Mouse (Mus musculus) brain, adult 10 weeks (tissue): ENCODE measurements around the gene Mvb12a. TPM values are rescaled to one million over a fixed set of nuclear protein-coding genes. Genes with fewer than 3 reads are reported as not detected.

ENCODE experiments used
- polyA plus RNA-seq: library from polyadenylated mRNA; stranded (reverse); fragments of 350-450 nt; fragmentation: Illumina TruSeq; extraction: RNeasy Lipid Tissue Mini Kit (QIAGEN cat#74804); gene quantifications from one replicate; pipeline ENCODE4 v1.2.3, GENCODE M21; 2015; ENCODE audit warnings: low read depth, low replicate concordance

Mvb12a gene
- 48.3 TPM for polyA plus RNA-seq

DNA sequence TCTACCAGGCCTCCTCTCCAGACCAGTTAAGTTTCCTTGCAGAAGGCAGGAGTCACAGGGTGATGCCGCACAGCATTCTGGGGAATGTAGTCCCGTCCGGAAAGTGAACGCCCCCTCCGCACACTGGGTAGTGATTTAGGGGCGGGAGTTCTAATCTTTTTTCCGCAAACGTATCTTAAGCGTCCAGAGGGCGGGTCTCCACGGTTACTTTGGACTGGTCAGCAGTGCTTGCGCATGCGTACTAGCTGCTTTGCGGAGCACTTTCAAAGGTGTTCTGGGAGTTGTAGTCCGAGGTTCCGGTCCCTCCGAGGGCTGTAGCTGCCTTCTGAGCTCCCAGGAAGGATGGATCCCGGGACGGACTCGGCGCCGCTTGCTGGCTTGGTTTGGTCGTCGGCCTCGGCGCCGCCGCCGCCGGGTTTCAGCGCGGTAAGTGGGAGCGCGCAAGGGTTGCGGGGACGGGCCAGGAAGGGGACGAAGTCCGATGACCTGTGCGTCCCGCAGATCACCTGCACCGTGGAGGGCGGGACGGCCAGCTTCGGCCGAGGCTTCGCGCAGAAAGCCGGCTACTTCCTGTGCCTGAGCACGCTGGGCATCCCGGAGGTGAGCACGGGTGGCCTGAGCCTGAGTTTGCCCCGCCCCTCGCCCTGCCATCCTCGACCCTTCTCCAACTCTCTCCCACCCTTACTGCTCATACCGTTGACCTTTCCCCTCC, at the start of gene Mvb12a:
Gene Mvb12a, plus strand, starts transcription at position 291 of the 712 bp plus-strand sequence.

DNA sequence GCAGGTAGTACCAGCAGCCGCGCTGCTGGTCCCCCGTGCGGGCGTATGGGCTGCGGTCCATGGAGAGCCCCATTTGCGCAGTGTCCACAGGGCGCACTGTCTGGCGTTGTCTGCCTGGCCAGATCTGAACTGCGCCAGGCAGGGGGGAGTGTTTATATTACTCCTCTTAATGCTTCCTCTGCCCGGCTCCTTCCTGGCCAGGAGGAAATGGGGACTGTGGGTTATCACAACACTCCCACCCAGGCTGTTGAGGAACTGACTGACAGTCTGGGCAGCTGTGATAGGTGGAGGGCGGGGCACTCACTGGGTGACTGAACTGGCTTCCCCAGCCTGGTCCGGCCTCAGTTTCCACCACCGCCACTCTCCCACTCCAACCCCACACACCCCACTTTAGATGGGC, 31.1 kb upstream of the Mvb12a start, which contains the start of gene Plvap:
Gene Plvap, minus strand, starts transcription at position 109 of the 400 bp plus-strand sequence.

DNA sequence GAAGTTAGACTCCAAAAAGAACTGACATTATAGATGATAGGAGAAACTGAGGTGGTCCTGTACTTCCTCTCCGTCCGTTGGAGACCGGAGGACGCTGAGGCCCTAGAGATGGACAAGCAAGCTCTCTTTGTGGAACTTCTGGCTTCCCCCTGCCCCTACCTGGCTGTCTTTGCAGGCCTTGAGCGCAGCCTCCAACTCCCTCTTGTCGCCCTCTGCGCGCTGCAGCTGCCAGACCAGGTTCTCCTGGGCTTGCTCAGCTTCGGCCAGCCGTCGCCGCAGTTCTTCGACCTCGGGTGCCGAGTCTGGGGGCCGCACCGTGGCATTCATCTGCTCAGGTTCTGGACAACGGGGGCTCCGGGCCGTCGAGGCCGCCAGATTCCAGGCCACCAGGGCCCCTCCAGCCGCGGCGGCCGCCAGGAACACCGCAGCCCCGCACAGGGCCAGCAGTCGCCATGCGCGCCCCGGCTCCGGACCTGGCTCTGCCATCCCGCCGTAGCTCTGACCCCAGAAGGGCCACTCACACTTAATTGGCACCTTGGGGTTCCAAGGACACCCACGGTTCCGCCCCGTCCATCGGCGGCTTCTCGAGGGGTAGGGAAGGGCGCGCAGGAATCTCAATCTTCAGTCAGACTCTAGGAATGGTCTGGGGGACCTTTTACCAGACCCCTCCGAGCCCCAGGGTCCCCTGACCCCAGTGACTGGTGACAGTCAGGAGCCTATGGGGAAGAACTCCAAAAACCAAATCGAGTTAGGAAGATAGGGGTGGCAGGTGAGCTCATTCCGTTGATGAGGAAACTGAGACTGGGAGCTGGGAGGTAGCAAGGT, 17.3 kb upstream of the Mvb12a start, which contains the start of gene Ccdc194:
Gene Ccdc194, minus strand, starts transcription at position 486 of the 825 bp plus-strand sequence.

DNA sequence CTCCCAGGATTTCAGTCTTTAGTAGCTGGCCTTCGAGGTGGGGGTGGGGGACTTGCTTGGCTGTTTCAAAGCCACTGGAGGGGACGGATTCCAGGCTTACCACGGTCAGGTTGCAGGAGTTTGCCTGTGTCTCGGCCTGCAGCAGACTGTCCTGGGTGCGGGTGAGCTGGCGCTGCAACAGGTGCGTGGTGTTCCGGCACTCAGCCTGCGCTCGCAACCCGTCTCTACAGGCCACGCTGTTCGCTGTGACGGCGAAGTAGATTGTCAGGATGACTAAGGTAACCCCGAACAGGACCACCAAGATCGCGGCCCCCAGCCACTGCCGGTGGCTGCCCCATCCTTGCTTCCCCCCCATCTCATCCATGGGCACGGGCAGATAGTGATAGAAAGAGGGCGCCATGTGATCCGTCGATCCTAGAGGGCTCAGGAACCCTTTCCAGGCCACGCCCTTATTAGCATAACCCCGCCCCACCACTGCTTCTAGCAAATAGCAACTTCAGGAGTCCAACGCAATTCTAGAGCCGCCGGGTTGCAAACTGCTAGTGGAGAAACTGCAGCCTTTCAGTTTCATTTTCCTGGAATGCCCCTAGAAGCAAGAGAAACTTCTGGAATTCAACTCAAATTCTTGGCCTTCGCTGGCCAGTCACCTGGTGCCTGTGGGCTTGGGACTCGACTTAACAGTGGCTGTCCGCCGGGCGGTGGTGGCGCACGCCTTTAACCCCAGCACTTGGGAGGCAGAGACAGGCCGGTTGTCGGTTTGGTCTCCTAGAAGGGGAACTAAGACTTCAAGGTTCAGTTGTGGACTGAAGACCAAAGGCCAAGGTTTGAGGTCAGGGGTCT, 5.5 kb upstream of the Mvb12a start, which contains the start of gene Bst2:
Gene Bst2, minus strand, starts transcription at position 429 of the 840 bp plus-strand sequence.

DNA sequence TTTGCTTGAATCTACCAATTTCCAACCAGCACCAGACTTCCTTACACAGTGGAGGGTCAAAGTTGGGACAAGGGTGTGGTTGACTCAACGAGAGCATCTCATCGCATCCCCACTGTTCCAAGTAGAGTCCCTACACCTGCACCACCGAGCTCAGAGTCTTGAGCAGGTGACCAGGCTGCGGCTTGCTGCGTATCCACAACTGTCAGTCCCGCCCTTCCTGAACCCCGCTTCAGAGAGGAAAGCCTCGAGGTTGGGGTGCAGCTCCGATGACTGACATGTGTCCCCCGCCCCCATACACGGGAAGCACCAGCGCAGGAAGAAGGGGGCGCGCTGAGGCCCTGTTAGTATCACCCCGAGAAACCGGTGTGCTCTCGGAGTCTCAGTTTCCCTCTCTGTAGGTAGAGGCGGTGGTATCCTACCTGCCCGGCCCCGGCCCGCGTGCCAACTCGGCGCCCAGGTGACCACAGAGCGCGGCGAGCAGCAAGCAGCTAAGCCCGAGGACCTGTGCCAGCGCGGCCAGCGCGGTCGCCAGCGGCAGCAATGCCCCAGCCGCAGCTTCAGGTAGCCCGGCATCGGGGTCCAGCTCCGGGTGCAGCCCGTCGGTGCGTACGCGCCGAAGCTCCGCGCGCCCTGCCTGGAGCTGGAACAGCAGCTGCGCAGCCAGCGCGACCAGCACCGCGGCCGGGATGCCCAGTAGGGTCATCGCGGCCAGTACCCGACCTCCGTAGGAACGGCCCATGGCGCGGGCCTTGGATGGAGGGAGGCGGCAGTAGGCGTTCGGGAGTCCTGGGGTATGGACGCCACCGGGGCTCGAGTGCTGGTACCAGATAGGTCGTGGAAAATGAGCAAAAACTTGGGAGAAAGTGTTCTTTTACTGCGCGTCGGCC, 15.6 kb downstream of the Mvb12a start, which contains the start of gene Tmem221:
Gene Tmem221, minus strand, starts transcription at position 801 of the 887 bp plus-strand sequence.

DNA sequence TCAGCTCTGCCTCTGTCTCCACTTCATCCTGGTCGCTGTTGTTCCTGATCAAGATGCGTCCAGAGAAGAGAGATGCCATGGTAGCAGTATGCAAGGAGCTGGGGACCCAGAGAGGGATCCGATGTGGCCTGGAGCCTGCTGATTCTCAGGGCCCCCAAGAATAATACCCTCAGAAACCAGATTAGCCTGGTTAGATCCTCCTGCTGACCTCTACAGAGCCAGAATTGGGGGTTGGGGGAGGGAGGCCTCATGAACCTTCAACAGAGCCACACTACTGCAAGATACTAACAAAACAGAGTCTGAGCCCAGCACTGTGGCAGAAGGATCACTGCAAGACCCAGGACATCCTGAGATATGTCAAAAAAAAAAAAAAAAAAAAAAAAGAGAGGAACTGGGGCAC, 23.8 kb downstream of the Mvb12a start, which contains the start of gene Nxnl1:
Gene Nxnl1, minus strand, starts transcription at position 101 of the 400 bp plus-strand sequence.

DNA sequence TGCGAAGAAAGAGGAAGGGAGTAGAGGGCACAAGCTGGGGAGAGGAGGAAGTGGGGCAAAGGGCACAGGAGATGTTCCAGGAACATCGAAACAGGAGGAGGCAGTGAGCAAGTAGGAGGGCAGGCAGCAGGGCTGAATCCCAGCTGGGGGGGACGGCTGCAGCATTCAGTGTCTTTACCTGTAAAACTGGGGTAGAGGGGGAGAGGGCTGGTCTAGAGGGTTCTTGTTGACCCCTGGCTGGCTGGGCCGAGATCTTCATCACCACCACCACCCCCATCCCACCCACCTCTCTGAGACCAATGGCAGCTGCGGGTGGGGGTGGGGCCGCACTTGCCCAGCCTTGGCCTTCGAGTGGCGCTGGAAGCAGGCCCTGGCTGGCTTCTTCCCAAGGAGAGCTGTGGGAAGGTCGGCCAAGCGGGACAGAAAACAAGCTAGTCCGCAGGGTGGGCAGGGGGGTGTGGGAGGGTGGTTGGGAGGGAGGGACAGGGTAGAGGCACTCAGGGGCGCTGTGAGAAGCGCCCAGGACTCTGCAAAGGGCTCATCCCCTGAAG, 25.7 kb downstream of the Mvb12a start, which contains the start of gene Slc27a1:
Gene Slc27a1, plus strand, starts transcription at position 496 of the 551 bp plus-strand sequence.

DNA sequence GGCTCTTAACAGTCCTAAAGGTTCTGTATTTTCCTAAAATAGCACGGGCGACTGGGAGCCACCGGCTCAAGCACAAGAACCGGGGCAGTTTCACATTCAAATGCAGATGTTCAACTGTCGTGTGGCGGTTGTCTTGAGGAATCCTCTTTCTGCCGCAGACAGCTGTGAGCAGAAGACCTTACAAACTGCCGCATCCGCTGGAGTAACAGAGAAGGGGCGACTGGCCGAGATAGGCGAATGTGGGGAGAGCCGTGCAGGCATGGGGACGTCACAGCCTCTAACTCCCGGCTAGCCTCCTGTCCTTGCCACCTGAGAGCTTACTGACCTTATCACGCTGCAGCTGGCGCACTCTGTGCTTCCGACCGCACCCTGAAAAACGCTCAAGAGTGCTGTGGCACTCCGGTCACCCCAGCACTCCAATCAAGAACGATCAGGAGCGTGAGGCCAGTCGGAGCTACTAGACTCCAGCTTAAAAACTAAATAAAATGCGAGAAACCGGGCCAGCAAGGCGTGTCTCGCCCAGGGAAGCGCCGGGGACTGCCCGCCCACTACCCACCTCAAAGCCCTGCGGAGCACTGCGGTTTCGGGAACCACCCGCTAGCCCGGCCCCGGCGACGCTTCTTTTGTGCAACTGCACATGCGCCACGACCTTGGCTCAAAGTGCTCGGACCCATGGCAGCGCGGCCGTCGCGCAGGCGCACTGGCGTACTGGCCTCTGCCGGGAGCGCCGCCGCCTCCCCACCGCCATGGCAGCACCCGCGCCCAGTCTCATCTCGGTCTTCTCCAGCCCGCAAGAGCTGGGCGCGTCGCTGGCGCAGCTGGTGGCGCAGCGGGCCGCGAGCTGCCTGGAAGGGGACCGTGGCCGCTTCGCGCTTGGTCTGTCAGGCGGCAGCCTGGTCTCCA, 49.0 kb downstream of the Mvb12a start, which contains the start of gene Pgls:
Gene Pgls, plus strand, starts transcription at position 706 of the 903 bp plus-strand sequence.

DNA sequence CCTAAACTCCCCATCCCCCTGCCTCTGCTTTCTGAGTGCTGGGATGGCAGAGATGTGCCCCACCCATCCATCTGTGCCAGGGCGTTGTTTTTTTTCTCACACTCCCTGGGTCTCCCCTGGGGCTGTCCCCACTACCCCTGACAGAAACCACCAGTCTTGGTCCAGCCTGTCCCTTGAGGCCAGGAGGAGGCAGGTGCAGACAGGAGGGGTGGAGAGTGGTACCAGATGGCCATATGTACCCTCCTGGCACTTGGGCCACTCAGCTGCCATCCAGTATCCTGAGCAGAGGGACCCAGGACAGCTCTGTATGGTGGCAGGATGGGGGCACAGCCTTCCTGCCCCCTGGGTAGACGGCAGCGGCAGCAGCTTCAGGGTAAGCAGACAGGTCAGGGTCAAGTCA, 54.7 kb downstream of the Mvb12a start, which contains the start of gene Fam129c:
Gene Fam129c, plus strand, starts transcription at position 198 of the 400 bp plus-strand sequence.

Other genes starting within 250 kb of the Mvb12a start
- gene Use1, start 176.1 kb upstream of the Mvb12a start, polyA plus RNA-seq = 174 TPM
- gene Ocel1, start 171.6 kb upstream of the Mvb12a start, polyA plus RNA-seq = 11.4 TPM
- 24.3 TPM for gene Nr2f6, start 161.0 kb upstream of the Mvb12a start, polyA plus RNA-seq
- 4.5 TPM for gene Ushbp1, start 147.1 kb upstream of the Mvb12a start, polyA plus RNA-seq
- gene Babam1, start 146.1 kb upstream of the Mvb12a start, polyA plus RNA-seq = 120 TPM
- 0.43 TPM for gene Ankle1, start 136.9 kb upstream of the Mvb12a start, polyA plus RNA-seq
- gene Abhd8, start 79.3 kb upstream of the Mvb12a start, polyA plus RNA-seq = 254 TPM
- 76.2 TPM for gene Mrpl34, start 78.0 kb upstream of the Mvb12a start, polyA plus RNA-seq
- 68.9 TPM for gene Dda1, start 73.7 kb upstream of the Mvb12a start, polyA plus RNA-seq
- 27.6 TPM for gene Ano8, start 57.0 kb upstream of the Mvb12a start, polyA plus RNA-seq
- gene Gtpbp3, start 54.8 kb upstream of the Mvb12a start, polyA plus RNA-seq = 27.3 TPM
- gene Plvap, start 31.2 kb upstream of the Mvb12a start, polyA plus RNA-seq = 7.4 TPM
- not detected for gene Ccdc194, start 17.2 kb upstream of the Mvb12a start, polyA plus RNA-seq
- 12.1 TPM for gene Bst2, start 5.5 kb upstream of the Mvb12a start, polyA plus RNA-seq
- not detected for gene Tmem221, start 15.9 kb downstream of the Mvb12a start, polyA plus RNA-seq
- gene Nxnl1, start 23.7 kb downstream of the Mvb12a start, polyA plus RNA-seq = 0.16 TPM
- gene Slc27a1, start 26.0 kb downstream of the Mvb12a start, polyA plus RNA-seq = 72.5 TPM
- gene Pgls, start 49.3 kb downstream of the Mvb12a start, polyA plus RNA-seq = 36.5 TPM
- gene Fam129c, start 54.7 kb downstream of the Mvb12a start, polyA plus RNA-seq = 3.6 TPM
- 51.4 TPM for gene Colgalt1, start 68.1 kb downstream of the Mvb12a start, polyA plus RNA-seq
- 119 TPM for gene Unc13a, start 128.8 kb downstream of the Mvb12a start, polyA plus RNA-seq
- gene Jak3, start 133.4 kb downstream of the Mvb12a start, polyA plus RNA-seq = 2.9 TPM
- gene Insl3, start 146.3 kb downstream of the Mvb12a start, polyA plus RNA-seq = 0.92 TPM
- gene B3gnt3, start 158.9 kb downstream of the Mvb12a start, polyA plus RNA-seq = 0.88 TPM
- gene Fcho1, start 182.8 kb downstream of the Mvb12a start, polyA plus RNA-seq = 83.6 TPM